In the genomic region with DNA sequence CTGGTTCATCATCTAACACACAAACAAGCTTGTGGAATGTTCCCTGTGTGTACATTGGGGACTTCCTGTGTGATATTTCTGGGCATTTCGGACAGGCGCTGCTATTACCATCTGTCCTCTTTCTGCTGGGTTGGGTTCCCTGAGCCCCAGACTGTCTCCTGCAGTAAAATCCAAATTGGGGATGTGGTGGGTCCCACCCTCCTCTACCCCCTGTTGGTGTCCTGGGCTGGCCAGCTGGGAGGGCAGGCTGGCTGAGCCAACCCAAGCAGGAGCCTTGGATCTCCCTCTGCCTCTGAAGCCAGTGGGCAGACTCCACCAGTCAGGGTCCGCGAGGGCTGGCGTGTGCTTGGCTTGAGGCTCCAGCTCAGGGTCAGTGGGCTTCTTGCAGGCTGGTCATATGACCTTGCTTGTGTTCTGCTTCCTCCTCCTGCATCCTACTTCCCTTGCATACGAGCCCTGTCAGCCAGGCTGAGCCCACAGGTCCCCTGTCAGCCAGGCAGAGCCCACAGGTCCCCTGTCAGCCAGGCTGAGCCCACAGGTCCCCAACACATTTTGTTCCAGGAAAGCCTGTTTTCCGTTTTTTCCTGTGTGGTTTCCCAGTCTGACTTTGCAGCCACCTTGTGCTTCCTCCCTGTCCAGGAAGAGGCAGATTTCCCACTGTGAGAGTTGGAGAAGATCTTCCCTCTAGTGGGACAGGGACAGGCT, we compare ENCODE assay signal across 8 mouse cellular contexts. TPM values are rescaled to one million over a fixed set of nuclear protein-coding genes. Genes with fewer than 3 reads are reported as not detected.
DNase-seq lines count a peak whose midpoint lies in the region; ATAC-seq and TF ChIP-seq lines count a peak whose summit lies in the region.

No protein-coding gene starts in this region.

- no peaks in the 10 kb centered on the region for H3K9me3 ChIP-seq in heart, embryonic 14.5 days (ENCODE audit: control insufficient read depth, low read length)
- no peaks in the 10 kb centered on the region for H3K9me3 ChIP-seq in liver, embryonic 16.5 days (replicated peaks; ENCODE audit: control insufficient read depth, low read length)

- peak overlapping the region; percentile 39; the same call in 1 of the 2 replicates for H3K9ac ChIP-seq in heart, embryonic 14.5 days (ENCODE audit: low read length)
- peak overlapping the region; percentile 1; the same call in 1 of the 2 replicates for H3K9ac ChIP-seq in liver, embryonic 16.5 days (ENCODE audit: low read depth, low read length)

- 11% methylated on average over 7 of the region's 7 CpGs for WGBS in bone marrow, adult 2 months
- 40% methylated on average over 7 of the region's 7 CpGs for WGBS in heart, embryonic 14.5 days
- 44% methylated on average over 7 of the region's 7 CpGs for WGBS in liver, embryonic 16.5 days (ENCODE audit: insufficient replicate concordance)

- no peak overlapping the region for H3K4me3 ChIP-seq in bone marrow, adult 2 months (replicated peaks; ENCODE audit: control insufficient read depth, low read depth, low read length)
- H3K4me3 ChIP-seq in heart, embryonic 14.5 days (ENCODE audit: control insufficient read depth in 1 of 2, insufficient read depth in 1 of 2, low read depth in 1 of 2, low read length in 2 of 2) = no peak overlapping the region
- H3K4me3 ChIP-seq in liver, embryonic 16.5 days (ENCODE audit: low read depth, low read length) = no peak overlapping the region

- peak overlapping the region; percentile 33 for H3K4me2 ChIP-seq in heart, embryonic 14.5 days (ENCODE audit: low read length)
- H3K4me2 ChIP-seq in liver, embryonic 16.5 days (ENCODE audit: low read depth, low read length) = peak overlapping the region; percentile 31

- no peak for ATAC-seq in heart, embryonic 14.5 days (ENCODE audit: insufficient number of reproducible peaks, insufficient read depth, low FRiP score, low read depth)
- ATAC-seq in liver, embryonic 16.5 days (ENCODE audit: low read depth) = no peak

- H3K4me1 ChIP-seq in bone marrow, adult 2 months (ENCODE audit: control insufficient read depth, insufficient read depth, low read length) = peaks cover 20% of the 10 kb centered on the region
- peaks cover 59 to 84% of the 10 kb centered on the region in 2 experiments for H3K4me1 ChIP-seq in heart, embryonic 14.5 days (ENCODE audit: control insufficient read depth in 2 of 2, insufficient read depth in 2 of 2, low read length in 2 of 2)
- peaks cover 71% of the 10 kb centered on the region for H3K4me1 ChIP-seq in liver, embryonic 16.5 days (ENCODE audit: control insufficient read depth, low read depth, low read length)

- H3K27me3 ChIP-seq in heart, embryonic 14.5 days (ENCODE audit: control insufficient read depth, insufficient read depth, low read length) = no peaks in the 10 kb centered on the region
- no peaks in the 10 kb centered on the region for H3K27me3 ChIP-seq in liver, embryonic 16.5 days (ENCODE audit: control insufficient read depth, insufficient read depth, low read depth, low read length)

- no peak for TF ChIP-seq CTCF in bone marrow, adult 2 months (IDR thresholded peaks at IDR 0.05; ENCODE audit: control insufficient read depth, insufficient read depth, low read length)

- intact Hi-C loops in gastrocnemius, postnatal 36 days (cut with DNase I) = loop anchor here (2.0 kb wide), 1 partner anchor 19 kb away; no protein-coding TSS in a partner anchor

- peak overlapping the region; percentile 74 for H3K27ac ChIP-seq in bone marrow, adult 2 months (ENCODE audit: control insufficient read depth, insufficient read depth, low read depth, low read length, poor library complexity)
- H3K27ac ChIP-seq in heart, embryonic 14.5 days (replicated peaks in 1 of 2; ENCODE audit: control insufficient read depth in 1 of 2, insufficient read depth in 1 of 2, low read depth in 2 of 2, low read length in 2 of 2) = peak overlapping the region; percentile 29 to 96
- H3K27ac ChIP-seq in liver, embryonic 16.5 days (ENCODE audit: low read length) = peak overlapping the region; percentile 80

- H3K36me3 ChIP-seq in heart, embryonic 14.5 days (ENCODE audit: control insufficient read depth, insufficient read depth, low read length) = peaks cover 9% of the 10 kb centered on the region
- H3K36me3 ChIP-seq in liver, embryonic 16.5 days (ENCODE audit: control insufficient read depth, insufficient read depth) = no peaks in the 10 kb centered on the region

- TF ChIP-seq POLR2A in bone marrow, adult 2 months (IDR thresholded peaks at IDR 0.05; ENCODE audit: borderline replicate concordance, control insufficient read depth, low read depth, low read length) = 0 out of 2 replicates have a peak, but pooled peaks have one; percentile 21

- DNase-seq in gastrocnemius, postnatal 10 days = peak; percentile 9
- DNase-seq in gastrocnemius, postnatal 36 days = no peak
- no peak for DNase-seq in T-cell, adult 2 months (ENCODE audit: low spot score)
- DNase-seq in left cerebral cortex, adult 18-20 months (ENCODE audit: low spot score in 2 of 2) = no peak
- no peak for DNase-seq in spleen, postnatal 14 days (ENCODE audit: low spot score in 2 of 2)

RNA-seq across cellular contexts. Expression of a gene that starts 23.4 kb away (rescaled TPM):
- total RNA-seq in gastrocnemius, postnatal 10 days (2021) = 100 to 1,000 TPM; 107 to 130 TPM
- 10 to 100 TPM; 78.1 to 80.7 TPM for total RNA-seq in gastrocnemius, postnatal 36 days (2021)
- 32.5 and 71.6 TPM in 2 replicates for polyA plus RNA-seq in bone marrow, adult 2 months (2011; ENCODE audit: insufficient read depth, insufficient read length, low replicate concordance, missing spikeins)
- 14.4 and 19.1 TPM in 2 replicates for polyA plus RNA-seq in heart, embryonic 14.5 days (2014; fragmentation: Nextera tagmentation; extraction: Ambion mirVana)
- 17.2 and 19.1 TPM in 2 replicates for polyA plus RNA-seq in liver, embryonic 16.5 days (2015; fragmentation: Nextera tagmentation; extraction: Ambion mirVana)
- 10 to 100 TPM; 22.2 to 25.7 TPM for total RNA-seq in left cerebral cortex, adult 18-20 months (2021)

RNA-seq across cellular contexts. Expression of a gene that starts 29.4 kb away (rescaled TPM):
- 100 to 1,000 TPM; 938 to 959 TPM for total RNA-seq in gastrocnemius, postnatal 10 days (2021)
- total RNA-seq in gastrocnemius, postnatal 36 days (2021) = 100 to 1,000 TPM; 533 to 598 TPM
- polyA plus RNA-seq in bone marrow, adult 2 months (2011; ENCODE audit: insufficient read depth, insufficient read length, low replicate concordance, missing spikeins) = 1,167 and 1,244 TPM in 2 replicates
- polyA plus RNA-seq in heart, embryonic 14.5 days (2014; fragmentation: Nextera tagmentation; extraction: Ambion mirVana) = 1,183 and 1,268 TPM in 2 replicates
- polyA plus RNA-seq in liver, embryonic 16.5 days (2015; fragmentation: Nextera tagmentation; extraction: Ambion mirVana) = 919 and 997 TPM in 2 replicates
- 100 to 1,000 TPM; 185 to 199 TPM for total RNA-seq in left cerebral cortex, adult 18-20 months (2021)

RNA-seq across cellular contexts. Expression of a gene that starts 35.2 kb away (rescaled TPM):
- total RNA-seq in gastrocnemius, postnatal 10 days (2021) = 10 to 100 TPM; 33.4 to 41.7 TPM
- 10 to 100 TPM; 25.5 to 28.8 TPM for total RNA-seq in gastrocnemius, postnatal 36 days (2021)
- polyA plus RNA-seq in bone marrow, adult 2 months (2011; ENCODE audit: insufficient read depth, insufficient read length, low replicate concordance, missing spikeins) = 23.3 and 38.4 TPM in 2 replicates
- polyA plus RNA-seq in heart, embryonic 14.5 days (2014; fragmentation: Nextera tagmentation; extraction: Ambion mirVana) = 25.2 and 26.3 TPM in 2 replicates
- 14.1 and 14.8 TPM in 2 replicates for polyA plus RNA-seq in liver, embryonic 16.5 days (2015; fragmentation: Nextera tagmentation; extraction: Ambion mirVana)
- total RNA-seq in left cerebral cortex, adult 18-20 months (2021) = 10 to 100 TPM; 62.0 to 66.4 TPM

RNA-seq across cellular contexts. Expression of a gene that starts 45.4 kb away (rescaled TPM):
- 10 to 100 TPM; 12.7 to 16.6 TPM for total RNA-seq in gastrocnemius, postnatal 10 days (2021)
- 10 to 100 TPM; 11.2 to 12.2 TPM for total RNA-seq in gastrocnemius, postnatal 36 days (2021)
- 9.0 and 13.2 TPM in 2 replicates for polyA plus RNA-seq in bone marrow, adult 2 months (2011; ENCODE audit: insufficient read depth, insufficient read length, low replicate concordance, missing spikeins)
- polyA plus RNA-seq in heart, embryonic 14.5 days (2014; fragmentation: Nextera tagmentation; extraction: Ambion mirVana) = 19.2 and 22.5 TPM in 2 replicates
- 4.6 and 6.5 TPM in 2 replicates for polyA plus RNA-seq in liver, embryonic 16.5 days (2015; fragmentation: Nextera tagmentation; extraction: Ambion mirVana)
- total RNA-seq in left cerebral cortex, adult 18-20 months (2021) = 10 to 100 TPM; 37.1 to 37.8 TPM
